26 mouse cellular contexts compared by ENCODE assay signal in genomic region chr19:15033396-15033795, GRCm38 (mm10).
A peak's percentile ranks its signal among the peaks of the same experiment; 100 is the strongest.
DNase-seq lines count a peak whose midpoint lies in the region; ATAC-seq lines count a peak whose summit lies in the region.
"Had no signal": no experiment of that assay in that cellular context is flagged by ENCODE, and none has a peak within 500 bp of the region (broad histone marks: within the 10 kb centered on the region; RNA-seq: fewer than 3 reads in every experiment).

No protein-coding gene starts in this region.

- H3K36me3 ChIP-seq in forebrain, embryonic 10.5 days (replicated peaks): no peaks in the 10 kb centered on the region
- no peaks in the 10 kb centered on the region for H3K36me3 ChIP-seq in forebrain, embryonic 13.5 days (ENCODE audit: poor library complexity, severe bottlenecking)
- no peaks in the 10 kb centered on the region for H3K36me3 ChIP-seq in midbrain, embryonic 11.5 days (ENCODE audit: control insufficient read depth, insufficient read depth, low read length)
- no peaks in the 10 kb centered on the region for H3K36me3 ChIP-seq in midbrain, embryonic 15.5 days (replicated peaks)
- H3K36me3 ChIP-seq: embryonic facial prominence, embryonic 12.5 days; G1E had no signal

- no peaks in the 10 kb centered on the region for H3K9me3 ChIP-seq in forebrain, embryonic 10.5 days
- no peaks in the 10 kb centered on the region for H3K9me3 ChIP-seq in forebrain, embryonic 13.5 days (replicated peaks)
- H3K9me3 ChIP-seq in midbrain, embryonic 11.5 days (ENCODE audit: control insufficient read depth, low read length): no peaks in the 10 kb centered on the region
- H3K9me3 ChIP-seq in midbrain, embryonic 15.5 days: no peaks in the 10 kb centered on the region
- H3K9me3 ChIP-seq: embryonic facial prominence, embryonic 12.5 days; G1E had no signal

- no peak overlapping the region for H3K9ac ChIP-seq in forebrain, embryonic 13.5 days
- no peak overlapping the region for H3K9ac ChIP-seq in midbrain, embryonic 11.5 days (ENCODE audit: low read length)
- no peak overlapping the region for H3K9ac ChIP-seq in midbrain, embryonic 15.5 days
- H3K9ac ChIP-seq: embryonic facial prominence, embryonic 12.5 days; forebrain, postnatal 0 days had no signal

- no peak for DNase-seq in forebrain, embryonic 10.5 days (ENCODE audit: extremely low spot score, low spot score)
- DNase-seq in heart, adult 11 months: peak; percentile 84
- no peak for DNase-seq in heart, postnatal 25 days (ENCODE audit: low spot score)
- peak; percentile 86 for DNase-seq in midbrain, embryonic 11.5 days (ENCODE audit: low spot score, missing footprints)
- DNase-seq in R1 (ENCODE audit: low read depth, low spot score): peak; percentile 7
- no peak for DNase-seq in liver
- DNase-seq: adrenal gland, adult 2 months; adrenal gland, postnatal 10 days; adrenal gland, postnatal 25 days; B cell, adult 2 months; cerebellum, adult 11 months; cerebellum, adult 18-20 months; cerebellum, adult 8-10 months; cerebellum, adult 9-11 months; cerebellum, postnatal 14 days; cerebellum, postnatal 36 days; embryo, embryonic 11 days; forebrain, postnatal 0 days had no signal

- H3K27me3 ChIP-seq in forebrain, embryonic 10.5 days (ENCODE audit: poor library complexity, severe bottlenecking): peaks cover 51% of the 10 kb centered on the region
- H3K27me3 ChIP-seq in forebrain, embryonic 13.5 days: peaks cover 30% of the 10 kb centered on the region
- H3K27me3 ChIP-seq in midbrain, embryonic 11.5 days (ENCODE audit: control insufficient read depth, insufficient read depth, low read length): peaks cover 9% of the 10 kb centered on the region
- H3K27me3 ChIP-seq in midbrain, embryonic 15.5 days (replicated peaks): peaks cover 3% of the 10 kb centered on the region; the same call in 1 of the 2 replicates
- H3K27me3 ChIP-seq: CH12.LX; embryonic facial prominence, embryonic 12.5 days had no signal

- no peak for ATAC-seq in forebrain, embryonic 13.5 days
- no peak for ATAC-seq in midbrain, embryonic 11.5 days (ENCODE audit: low FRiP score)
- no peak for ATAC-seq in midbrain, embryonic 15.5 days (replicated peaks)
- ATAC-seq: CD4-positive, CD25-positive, alpha-beta regulatory T cell, adult 4 months; forebrain, embryonic 14.5 days; forebrain, postnatal 0 days; Patski had no signal

- H3K27ac ChIP-seq in forebrain, embryonic 10.5 days: peak overlapping the region; percentile 30; the same call in 1 of the 2 replicates
- H3K27ac ChIP-seq in forebrain, embryonic 13.5 days: no peak overlapping the region
- H3K27ac ChIP-seq in midbrain, embryonic 11.5 days (ENCODE audit: low read depth, low read length): no peak overlapping the region
- H3K27ac ChIP-seq in midbrain, embryonic 15.5 days: no peak overlapping the region
- H3K27ac ChIP-seq: embryonic facial prominence, embryonic 12.5 days had no signal

- H3K4me2 ChIP-seq in forebrain, embryonic 13.5 days: no peak overlapping the region
- no peak overlapping the region for H3K4me2 ChIP-seq in midbrain, embryonic 11.5 days
- H3K4me2 ChIP-seq in midbrain, embryonic 15.5 days: no peak overlapping the region
- H3K4me2 ChIP-seq: embryonic facial prominence, embryonic 12.5 days had no signal

- intact Hi-C loops in heart, postnatal 25 days (cut with DNase I): no loop called here

- peaks cover 28% of the 10 kb centered on the region for H3K4me1 ChIP-seq in forebrain, embryonic 10.5 days
- peaks cover 5% of the 10 kb centered on the region; the same call in 1 of the 2 replicates for H3K4me1 ChIP-seq in forebrain, embryonic 13.5 days
- peaks cover 3% of the 10 kb centered on the region; the same call in 1 of the 2 replicates for H3K4me1 ChIP-seq in midbrain, embryonic 11.5 days (ENCODE audit: control insufficient read depth, insufficient read depth, low read length)
- H3K4me1 ChIP-seq in midbrain, embryonic 15.5 days: peaks cover 6% of the 10 kb centered on the region; the same call in 1 of the 2 replicates

- WGBS in forebrain, embryonic 10.5 days: 72% methylated on average over 5 of the region's 5 CpGs
- 73% methylated on average over 5 of the region's 5 CpGs for WGBS in forebrain, embryonic 13.5 days
- WGBS in midbrain, embryonic 11.5 days: 58% methylated on average over 5 of the region's 5 CpGs
- 63% methylated on average over 5 of the region's 5 CpGs for WGBS in midbrain, embryonic 15.5 days

- no peak overlapping the region for H3K4me3 ChIP-seq in forebrain, embryonic 10.5 days
- H3K4me3 ChIP-seq in forebrain, embryonic 13.5 days: no peak overlapping the region
- no peak overlapping the region for H3K4me3 ChIP-seq in midbrain, embryonic 11.5 days (ENCODE audit: low read depth, low read length)
- no peak overlapping the region for H3K4me3 ChIP-seq in midbrain, embryonic 15.5 days
- H3K4me3 ChIP-seq: embryonic facial prominence, embryonic 12.5 days had no signal

Comparison
In these comparisons a context has a peak if more than half of its experiments do, and no peak if none do; other contexts are left out.
1. DNase-seq: peak in heart, adult 11 months (single experiment), midbrain, embryonic 11.5 days (single experiment) and R1 (single experiment); none in forebrain, embryonic 10.5 days (single experiment), heart, postnatal 25 days (single experiment) and liver (single experiment).